In the genomic region with DNA sequence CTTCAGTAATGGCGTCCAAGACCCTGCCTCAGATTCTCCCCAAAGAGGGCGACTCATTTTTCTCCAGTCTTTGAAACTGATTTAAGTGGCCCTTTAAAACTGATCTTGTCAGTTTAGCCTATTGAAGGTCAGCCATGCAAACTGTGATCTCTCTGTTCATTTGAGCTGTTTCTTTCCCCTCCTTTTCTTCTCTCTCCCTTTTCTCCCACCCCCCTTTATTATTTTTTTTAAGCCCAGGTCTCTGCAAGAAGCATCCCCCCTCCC, we compare ENCODE assay signal across 10 mouse cellular contexts. TPM values are rescaled to one million over a fixed set of nuclear protein-coding genes. Genes with fewer than 3 reads are reported as not detected.
DNase-seq lines count a peak whose midpoint lies in the region; ATAC-seq and TF ChIP-seq lines count a peak whose summit lies in the region.
"Had no signal": no experiment of that assay in that cellular context is flagged by ENCODE, and none has a peak within 500 bp of the region (broad histone marks: within the 10 kb centered on the region; RNA-seq: fewer than 3 reads in every experiment).

No protein-coding gene starts in this region.

- no peaks in the 10 kb centered on the region for H3K9me3 ChIP-seq in heart, embryonic 15.5 days (replicated peaks)
- no peaks in the 10 kb centered on the region for H3K9me3 ChIP-seq in embryonic facial prominence, embryonic 12.5 days
- no peaks in the 10 kb centered on the region for H3K9me3 ChIP-seq in hindbrain, postnatal 0 days (ENCODE audit: low read length)
- H3K9me3 ChIP-seq in midbrain, embryonic 15.5 days: no peaks in the 10 kb centered on the region

- H3K4me3 ChIP-seq in heart, embryonic 15.5 days: peak overlapping the region; percentile 77
- H3K4me3 ChIP-seq in embryonic facial prominence, embryonic 12.5 days: peak overlapping the region; percentile 82
- peak overlapping the region; percentile 78 for H3K4me3 ChIP-seq in hindbrain, postnatal 0 days (ENCODE audit: low read length)
- peak overlapping the region; percentile 54 for H3K4me3 ChIP-seq in midbrain, embryonic 15.5 days

- TF ChIP-seq CTCF in hindbrain, postnatal 0 days (IDR thresholded peaks at IDR 0.05; ENCODE audit: low read depth): no peak

- H3K27ac ChIP-seq in heart, embryonic 15.5 days: peak overlapping the region; percentile 37; the same call in 1 of the 2 replicates
- peak overlapping the region; percentile 76 for H3K27ac ChIP-seq in embryonic facial prominence, embryonic 12.5 days
- peak overlapping the region; percentile 45; the same call in 1 of the 2 replicates for H3K27ac ChIP-seq in hindbrain, postnatal 0 days
- peak overlapping the region; percentile 62 for H3K27ac ChIP-seq in midbrain, embryonic 15.5 days

- WGBS in heart, embryonic 15.5 days: 34% methylated on average over 2 of the region's 2 CpGs
- 8% methylated on average over 2 of the region's 2 CpGs for WGBS in embryonic facial prominence, embryonic 12.5 days
- WGBS in hindbrain, postnatal 0 days: 31% methylated on average over 2 of the region's 2 CpGs
- 12% methylated on average over 2 of the region's 2 CpGs for WGBS in midbrain, embryonic 15.5 days

- H3K4me1 ChIP-seq in heart, embryonic 15.5 days (replicated peaks): peaks cover 18% of the 10 kb centered on the region
- H3K4me1 ChIP-seq in embryonic facial prominence, embryonic 12.5 days: peaks cover 15% of the 10 kb centered on the region
- no peaks in the 10 kb centered on the region; the same call in 1 of the 2 replicates for H3K4me1 ChIP-seq in hindbrain, postnatal 0 days (ENCODE audit: insufficient read depth, low read length)
- H3K4me1 ChIP-seq in midbrain, embryonic 15.5 days: peaks cover 14% of the 10 kb centered on the region; the same call in 1 of the 2 replicates

- DNase-seq in heart, adult 18-20 months: no peak
- peak; percentile 30 for DNase-seq in hindbrain, postnatal 0 days (ENCODE audit: low spot score)
- DNase-seq in adrenal gland, postnatal 10 days: no peak
- no peak for DNase-seq in cerebellum, adult 11 months
- no peak for DNase-seq in adrenal gland, postnatal 36 days
- DNase-seq: gastrocnemius, postnatal 25 days; thymus, postnatal 25 days had no signal

- no peak overlapping the region for H3K9ac ChIP-seq in heart, embryonic 15.5 days
- H3K9ac ChIP-seq in embryonic facial prominence, embryonic 12.5 days: peak overlapping the region; percentile 99
- peak overlapping the region; percentile 40; the same call in 1 of the 2 replicates for H3K9ac ChIP-seq in hindbrain, postnatal 0 days (replicated peaks; ENCODE audit: low read length)
- peak overlapping the region; percentile 34 for H3K9ac ChIP-seq in midbrain, embryonic 15.5 days

- no peaks in the 10 kb centered on the region for H3K36me3 ChIP-seq in heart, embryonic 15.5 days
- peaks cover 15% of the 10 kb centered on the region for H3K36me3 ChIP-seq in embryonic facial prominence, embryonic 12.5 days
- no peaks in the 10 kb centered on the region for H3K36me3 ChIP-seq in hindbrain, postnatal 0 days (ENCODE audit: insufficient read depth, low read length)
- no peaks in the 10 kb centered on the region for H3K36me3 ChIP-seq in midbrain, embryonic 15.5 days (replicated peaks)

- H3K4me2 ChIP-seq in heart, embryonic 15.5 days: peak overlapping the region; percentile 90
- peak overlapping the region; percentile 79 for H3K4me2 ChIP-seq in embryonic facial prominence, embryonic 12.5 days (replicated peaks)
- H3K4me2 ChIP-seq in hindbrain, postnatal 0 days (ENCODE audit: low read depth, low read length): peak overlapping the region; percentile 77
- peak overlapping the region; percentile 75 for H3K4me2 ChIP-seq in midbrain, embryonic 15.5 days

- peaks cover 37% of the 10 kb centered on the region for H3K27me3 ChIP-seq in heart, embryonic 15.5 days
- no peaks in the 10 kb centered on the region for H3K27me3 ChIP-seq in embryonic facial prominence, embryonic 12.5 days
- peaks cover 12% of the 10 kb centered on the region; the same call in 1 of the 2 replicates for H3K27me3 ChIP-seq in hindbrain, postnatal 0 days (ENCODE audit: insufficient read depth, low read length)
- H3K27me3 ChIP-seq in midbrain, embryonic 15.5 days (replicated peaks): peaks cover 25% of the 10 kb centered on the region

- no peak for ATAC-seq in heart, embryonic 15.5 days (replicated peaks; ENCODE audit: insufficient number of reproducible peaks, insufficient read depth, low FRiP score, low read depth)
- ATAC-seq in embryonic facial prominence, embryonic 12.5 days (ENCODE audit: insufficient number of reproducible peaks, insufficient read depth, low FRiP score, low TSS enrichment): no peak
- no peak for ATAC-seq in hindbrain, postnatal 0 days
- no peak for ATAC-seq in midbrain, embryonic 15.5 days (replicated peaks)

RNA-seq across cellular contexts. Expression of a gene that starts 11.2 kb away (rescaled TPM):
- polyA plus RNA-seq in heart, embryonic 15.5 days (2015; fragmentation: Nextera tagmentation; extraction: Ambion mirVana): 25.1 and 27.6 TPM in 2 replicates
- 10 to 100 TPM; 13.6 to 14.8 TPM for total RNA-seq in heart, adult 18-20 months (2021)
- 96.9 and 99.0 TPM in 2 replicates for polyA plus RNA-seq in embryonic facial prominence, embryonic 12.5 days (2016; fragmentation: Nextera tagmentation; extraction: Ambion mirVana)
- total RNA-seq in hindbrain, postnatal 0 days (2014; rRNA removed): 33.2 and 43.1 TPM in 2 replicates
- 74.2 and 75.4 TPM in 2 replicates for polyA plus RNA-seq in hindbrain, postnatal 0 days (2015; fragmentation: Nextera tagmentation; extraction: Ambion mirVana)
- 84.8 and 98.4 TPM in 2 replicates for polyA plus RNA-seq in midbrain, embryonic 15.5 days (2015; fragmentation: Nextera tagmentation; extraction: Ambion mirVana)
- total RNA-seq in adrenal gland, postnatal 10 days (2021): 10 to 100 TPM; 78.3 to 79.6 TPM
- 100 to 1,000 TPM in 1 of 2 experiments, 10 to 100 TPM in 1; 99.5 to 128 TPM for total RNA-seq in adrenal gland, postnatal 36 days (2021)
